Mouse (Mus musculus) gastrocnemius, postnatal 25 days (tissue): Measurements from ENCODE around the gene Acox3. TPM values are rescaled to one million over a fixed set of nuclear protein-coding genes. Genes with fewer than 3 reads are reported as not detected.
A peak's percentile ranks its signal among the peaks of the same experiment; 100 is the strongest.
"Not testable (repeated sequence)": the region's sequence is repeated elsewhere in the genome, so short reads cannot be mapped to it uniquely, and the experiment has no call there.

Experiments
- DNase-seq: peaks from one replicate; pipeline ENCODE4 v3.0.0; 2022
- total RNA-seq, 2 experiments: library from RNA; stranded (reverse); gene quantifications; 1 replicate in 1 of 2; 2 replicates in 1 of 2; pipeline ENCODE4 v1.2.3; 2021

Acox3 gene
- total RNA-seq, 2 experiments from 2014 or later = 16.4 to 18.9 TPM

- no peak for DNase-seq
Observed at GRCm38 (mm10) chr5:35576409-35577020, 6.3 kb upstream of the Acox3 start.

GRCm38 (mm10) chr5:35578411-35578810 is 4.4 kb upstream of the Acox3 start:
- no peak for DNase-seq

- no peak for DNase-seq
Observed at GRCm38 (mm10) chr5:35579247-35579893, 3.5 kb upstream of the Acox3 start.

- DNase-seq = no peak
Observed at GRCm38 (mm10) chr5:35580156-35580922, 2.5 kb upstream of the Acox3 start.

DNA sequence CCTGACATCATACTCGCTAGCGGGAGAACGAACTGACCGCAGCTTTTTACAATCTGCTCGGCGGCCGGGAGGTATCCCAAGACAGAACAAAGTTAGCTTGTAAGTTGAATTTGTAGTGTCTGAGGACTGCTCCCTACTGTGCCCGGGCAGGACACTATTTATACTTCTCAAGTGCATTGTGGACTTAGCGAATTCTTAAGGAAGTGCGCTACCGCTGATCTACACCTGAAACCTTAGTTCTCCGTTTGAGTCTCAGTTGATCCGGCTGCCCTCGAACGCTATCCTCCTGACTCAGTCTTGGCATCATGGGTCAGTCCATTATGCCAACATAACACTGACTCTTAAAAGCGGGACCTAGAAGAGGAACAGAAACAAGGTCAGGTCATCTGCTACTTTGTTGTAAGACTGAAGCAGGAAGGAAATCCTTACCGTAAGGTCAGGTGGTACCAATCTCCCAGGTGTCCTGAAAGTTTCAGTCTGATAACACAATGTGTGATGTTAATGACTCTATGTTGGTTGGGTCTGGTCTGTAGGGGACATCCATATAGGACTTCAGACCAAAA is 462 bp downstream of the Acox3 start:
- no peak for DNase-seq

DNA sequence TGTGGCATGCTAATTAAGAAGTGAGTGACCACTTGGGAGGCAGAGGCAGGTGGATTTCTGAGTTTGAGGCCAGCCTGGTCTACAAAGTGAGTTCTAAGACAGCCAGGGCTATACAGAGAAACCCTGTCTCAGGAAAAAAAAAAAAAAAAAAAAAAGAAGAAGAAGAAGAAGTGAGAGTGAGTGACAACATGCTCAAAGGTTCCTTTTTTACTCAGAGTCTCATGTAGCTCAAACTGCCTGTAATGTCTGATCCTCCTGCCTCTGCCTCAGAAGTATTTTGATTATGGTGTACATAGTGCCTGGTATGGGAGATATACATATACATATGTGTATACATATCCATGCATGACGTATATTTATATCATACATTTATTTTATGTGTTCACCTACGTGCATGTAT is 1.4 kb downstream of the Acox3 start:
- DNase-seq = not testable (repeated sequence)

GRCm38 (mm10) chr5:35591497-35591896 is 8.7 kb downstream of the Acox3 start:
- no peak for DNase-seq

DNA sequence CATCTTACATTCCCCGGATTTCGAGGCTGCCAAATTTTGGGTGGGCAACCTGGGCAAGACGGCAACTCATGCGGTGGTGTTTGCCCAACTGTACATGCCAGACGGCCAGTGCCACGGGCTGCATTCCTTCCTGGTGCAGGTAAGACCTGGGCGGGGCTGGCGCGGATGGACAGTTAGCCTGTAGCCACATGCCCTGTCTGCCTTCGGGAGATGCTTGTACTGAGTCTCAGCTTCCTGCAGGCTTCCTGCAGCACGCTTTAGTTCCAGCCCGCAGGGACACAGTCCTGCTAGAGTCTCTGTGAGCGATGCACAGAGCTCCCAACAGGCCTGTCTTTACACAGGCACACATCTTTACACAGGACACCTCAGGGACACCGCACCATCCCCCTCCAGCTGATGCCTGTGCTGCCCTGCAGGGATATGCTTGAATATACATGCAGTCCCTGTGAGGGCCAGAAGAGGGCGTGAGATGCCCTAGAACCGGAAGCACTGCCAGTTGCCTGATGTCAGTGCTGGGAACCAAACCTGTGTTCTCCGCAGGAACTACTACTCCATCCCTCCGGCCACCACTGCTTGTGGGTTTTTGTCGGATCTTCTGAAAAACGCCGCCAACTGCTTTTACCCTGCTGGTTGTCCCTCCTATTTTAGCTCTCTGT is 9.4 kb downstream of the Acox3 start:
- DNase-seq = no peak

DNA sequence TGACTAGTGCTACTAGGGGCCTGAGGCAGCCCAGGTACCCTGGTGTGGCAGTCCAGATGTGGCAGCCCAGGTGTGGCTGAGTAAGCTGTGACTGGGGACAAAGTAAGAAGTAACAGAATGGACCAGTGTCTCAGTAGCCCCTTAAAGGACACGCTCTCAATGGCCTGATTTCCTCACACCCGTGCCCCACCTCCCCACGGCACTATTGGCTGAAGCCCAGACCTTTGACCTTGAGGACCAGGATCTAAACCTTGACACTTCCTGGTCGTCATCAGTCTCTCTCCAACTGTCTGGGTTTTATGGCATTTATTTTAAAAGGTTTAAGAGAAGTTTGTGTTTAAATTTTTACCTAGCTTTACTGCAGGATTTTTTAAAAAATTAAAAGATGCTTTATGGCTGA is 10.0 kb downstream of the Acox3 start:
- no peak for DNase-seq

DNA sequence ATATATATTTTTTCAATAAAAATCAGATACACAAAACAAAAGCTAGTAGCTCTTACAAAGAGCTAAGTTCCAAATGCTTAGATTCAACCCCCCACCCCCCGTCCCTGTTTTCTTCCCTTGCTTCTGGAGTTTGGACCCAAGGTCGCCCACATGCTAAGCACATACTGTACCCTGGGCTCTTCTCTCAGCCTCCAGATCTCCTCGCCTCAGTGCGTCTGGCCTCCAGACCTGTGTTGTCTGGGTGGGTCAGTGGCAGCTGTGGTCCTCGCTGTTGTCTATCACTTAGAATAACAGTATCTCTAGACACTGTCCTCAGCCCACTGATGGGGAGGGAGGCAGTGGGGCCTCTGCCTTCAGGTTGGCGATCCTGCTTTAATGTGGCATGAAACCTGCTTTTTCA is 10.4 kb downstream of the Acox3 start:
- DNase-seq = no peak

GRCm38 (mm10) chr5:35594768-35595167 is 11.9 kb downstream of the Acox3 start:
- DNase-seq = no peak

DNA sequence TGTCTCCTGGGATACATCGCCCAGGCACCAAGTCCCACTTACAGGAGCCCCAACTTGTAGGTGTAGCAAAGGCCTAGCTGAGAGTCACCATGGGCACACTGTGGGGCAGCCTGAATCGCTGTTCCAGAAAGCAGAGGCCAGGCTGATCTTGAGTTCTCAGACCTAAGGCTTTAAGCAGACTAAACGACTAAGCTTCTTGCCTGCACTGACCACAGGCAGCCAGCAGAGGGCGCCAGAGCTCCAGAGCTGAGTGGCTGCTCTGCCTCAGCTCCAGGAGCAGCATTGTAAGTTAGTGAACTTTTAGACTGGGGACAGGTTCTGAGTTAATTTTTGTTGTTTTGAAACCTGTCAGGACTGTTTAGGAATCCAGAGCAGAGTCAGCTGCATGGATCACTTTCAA is 12.9 kb downstream of the Acox3 start:
- DNase-seq = peak; percentile 50

- no peak for DNase-seq
Observed at GRCm38 (mm10) chr5:35596169-35597160, 13.6 kb downstream of the Acox3 start.

DNA sequence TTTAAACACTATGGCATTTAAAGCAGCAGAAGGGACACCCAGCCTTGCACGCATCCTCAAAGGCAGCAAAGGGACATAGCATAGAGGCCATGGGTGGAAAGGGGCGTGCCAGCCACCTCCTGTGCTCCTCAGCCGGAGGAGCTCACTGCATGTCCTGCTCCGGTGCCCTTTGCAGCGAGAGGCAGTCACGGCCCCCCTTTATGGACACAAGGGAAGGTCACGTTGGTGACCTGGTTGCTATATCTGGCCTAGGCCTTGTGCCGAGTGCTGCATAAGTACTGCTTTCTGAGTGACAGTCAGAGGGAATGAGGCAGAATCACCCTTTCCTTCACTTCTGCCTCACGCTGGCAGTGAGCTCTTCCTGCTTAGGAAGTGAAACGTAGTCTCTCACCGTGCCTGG is 17.4 kb downstream of the Acox3 start:
- DNase-seq = peak; percentile 42

GRCm38 (mm10) chr5:35601526-35601925 is 18.7 kb downstream of the Acox3 start:
- no peak for DNase-seq

DNA sequence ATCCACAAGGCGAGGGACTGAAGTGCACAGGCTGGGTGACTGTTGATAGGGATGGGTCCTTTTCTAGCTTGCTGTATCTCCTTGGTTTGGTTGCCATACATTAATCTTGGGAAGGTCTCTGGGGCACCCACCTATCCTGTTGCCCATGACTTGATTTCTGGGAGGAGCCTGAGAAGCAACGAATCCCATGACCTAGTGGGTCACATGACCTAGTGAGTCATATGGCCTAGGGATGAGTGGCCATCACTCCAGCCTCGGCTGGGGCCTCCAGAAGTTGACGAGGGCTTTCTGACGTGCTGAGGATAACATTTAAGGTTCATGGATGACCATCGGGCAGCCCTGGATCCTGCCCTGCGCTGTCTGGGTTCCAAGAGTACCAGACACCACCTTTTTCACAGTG is 22.5 kb downstream of the Acox3 start:
- DNase-seq = no peak

GRCm38 (mm10) chr5:35606800-35607199 is 24.0 kb downstream of the Acox3 start:
- no peak for DNase-seq

- no peak for DNase-seq
Observed at GRCm38 (mm10) chr5:35607784-35608183, 24.9 kb downstream of the Acox3 start.

- DNase-seq = no peak
Observed at GRCm38 (mm10) chr5:35608559-35608958, 25.7 kb downstream of the Acox3 start.

DNA sequence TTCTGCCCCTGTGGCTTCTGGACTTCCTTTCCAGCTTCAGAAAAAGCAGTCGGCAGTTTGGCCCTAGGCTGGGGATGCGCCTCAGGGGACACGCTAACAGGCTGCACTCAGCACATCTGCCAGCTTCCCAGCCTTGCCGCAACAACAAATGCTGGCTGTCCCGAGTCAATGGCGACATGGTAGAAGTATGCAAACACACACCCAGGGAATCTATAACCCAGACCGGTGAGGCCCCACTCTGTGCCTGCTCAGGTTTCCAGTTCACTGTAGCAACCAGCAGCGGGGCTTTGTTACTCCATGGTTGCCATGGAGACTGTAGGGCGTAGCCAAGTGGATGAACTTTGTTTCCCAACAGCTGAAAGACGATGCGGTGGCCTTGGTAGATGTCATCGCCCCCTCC is 26.5 kb downstream of the Acox3 start:
- DNase-seq = peak; percentile 89

DNA sequence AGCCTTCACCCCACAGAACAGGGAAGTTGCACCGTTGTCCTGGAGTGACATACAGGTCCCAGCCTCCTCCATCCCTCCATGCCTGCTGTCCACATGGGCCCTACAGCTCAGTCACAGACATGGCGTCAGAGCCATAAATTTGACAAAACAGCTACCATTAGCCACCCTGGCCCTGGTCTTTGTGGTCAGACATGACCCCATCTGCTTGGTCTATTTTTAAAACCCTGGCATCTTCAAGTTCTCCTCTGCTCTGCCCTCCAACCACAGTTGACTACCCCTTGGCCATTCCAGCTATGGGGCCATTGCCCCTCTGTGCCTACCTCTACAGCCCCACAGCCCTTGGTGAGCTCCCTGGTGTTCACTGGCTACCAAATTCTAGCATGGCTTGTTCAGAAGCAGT is 27.1 kb downstream of the Acox3 start:
- no peak for DNase-seq
